11 mouse cellular contexts compared by ENCODE assay signal in genomic region chr1:119209607-119210007, GRCm38 (mm10).
A peak's percentile ranks its signal among the peaks of the same experiment; 100 is the strongest.
DNase-seq lines count a peak whose midpoint lies in the region; ATAC-seq and TF ChIP-seq lines count a peak whose summit lies in the region.
"Had no signal": no experiment of that assay in that cellular context is flagged by ENCODE, and none has a peak within 500 bp of the region (broad histone marks: within the 10 kb centered on the region; RNA-seq: fewer than 3 reads in every experiment).

No protein-coding gene starts in this region.

- peak; percentile 41; the same call in 1 of the 2 replicates for ATAC-seq in lung, embryonic 14.5 days (ENCODE audit: insufficient read depth)
- no peak for ATAC-seq in hindbrain, embryonic 12.5 days (ENCODE audit: low FRiP score)

- H3K4me2 ChIP-seq in lung, embryonic 14.5 days = no peak overlapping the region
- no peak overlapping the region for H3K4me2 ChIP-seq in hindbrain, embryonic 12.5 days (replicated peaks)
- H3K4me2 ChIP-seq: hindbrain, embryonic 13.5 days had no signal

- peaks cover 9% of the 10 kb centered on the region for H3K27me3 ChIP-seq in heart, embryonic 10.5 days (ENCODE audit: insufficient read depth, poor library complexity, severe bottlenecking)
- no peaks in the 10 kb centered on the region for H3K27me3 ChIP-seq in lung, embryonic 14.5 days (ENCODE audit: insufficient read depth, low read length)
- H3K27me3 ChIP-seq in hindbrain, embryonic 12.5 days = no peaks in the 10 kb centered on the region
- H3K27me3 ChIP-seq: hindbrain, embryonic 13.5 days had no signal

- WGBS in heart, embryonic 10.5 days = 49% methylated on average over 7 of the region's 7 CpGs
- WGBS in lung, embryonic 14.5 days = 37% methylated on average over 7 of the region's 7 CpGs
- WGBS in hindbrain, embryonic 12.5 days = 56% methylated on average over 7 of the region's 7 CpGs

- no peak overlapping the region for H3K27ac ChIP-seq in heart, embryonic 10.5 days
- no peak overlapping the region for H3K27ac ChIP-seq in lung, embryonic 14.5 days (ENCODE audit: low read depth)
- H3K27ac ChIP-seq in hindbrain, embryonic 12.5 days = no peak overlapping the region
- H3K27ac ChIP-seq: hindbrain, embryonic 13.5 days had no signal

- intact Hi-C loops in heart, postnatal 36 days (cut with DNase I) = loop anchor here (5.0 kb wide), 1 partner anchor 112 kb away; no protein-coding TSS in a partner anchor

- no peaks in the 10 kb centered on the region for H3K9me3 ChIP-seq in heart, embryonic 10.5 days
- no peaks in the 10 kb centered on the region for H3K9me3 ChIP-seq in lung, embryonic 14.5 days (ENCODE audit: low read depth, low read length)
- no peaks in the 10 kb centered on the region for H3K9me3 ChIP-seq in hindbrain, embryonic 12.5 days (replicated peaks)
- H3K9me3 ChIP-seq: hindbrain, embryonic 13.5 days had no signal

- no peak overlapping the region for H3K4me3 ChIP-seq in heart, embryonic 10.5 days
- no peak overlapping the region for H3K4me3 ChIP-seq in lung, embryonic 14.5 days (ENCODE audit: low read depth, low read length)
- H3K4me3 ChIP-seq in hindbrain, embryonic 12.5 days = no peak overlapping the region
- H3K4me3 ChIP-seq: hindbrain, embryonic 13.5 days had no signal

- H3K4me1 ChIP-seq in heart, embryonic 10.5 days = peaks cover 14% of the 10 kb centered on the region
- H3K4me1 ChIP-seq in lung, embryonic 14.5 days (ENCODE audit: insufficient read depth) = no peaks in the 10 kb centered on the region
- no peaks in the 10 kb centered on the region for H3K4me1 ChIP-seq in hindbrain, embryonic 12.5 days
- H3K4me1 ChIP-seq: hindbrain, embryonic 13.5 days had no signal

- peak; percentile 98 for DNase-seq in heart, adult 11 months
- DNase-seq in heart, embryonic 10.5 days (ENCODE audit: low spot score) = no peak
- DNase-seq in adrenal gland, adult 2 months = peak; percentile 71
- peak; percentile 65 to 66 for DNase-seq in heart, postnatal 36 days
- peak; percentile 68 for DNase-seq in lung, embryonic 14.5 days
- DNase-seq in retina, embryonic 14.5 days (ENCODE audit: low spot score) = no peak
- no peak for DNase-seq in thymus, postnatal 0 days (ENCODE audit: low spot score)
- DNase-seq: B cell, adult 2 months; retina, postnatal 1 day had no signal

- peak; percentile 38 for TF ChIP-seq CTCF in lung, embryonic 14.5 days (IDR thresholded peaks at IDR 0.05; ENCODE audit: low read depth)

- no peaks in the 10 kb centered on the region for H3K36me3 ChIP-seq in heart, embryonic 10.5 days
- no peaks in the 10 kb centered on the region for H3K36me3 ChIP-seq in lung, embryonic 14.5 days (ENCODE audit: insufficient read depth)
- no peaks in the 10 kb centered on the region for H3K36me3 ChIP-seq in hindbrain, embryonic 12.5 days
- H3K36me3 ChIP-seq: hindbrain, embryonic 13.5 days had no signal

- H3K9ac ChIP-seq in lung, embryonic 14.5 days = no peak overlapping the region
- no peak overlapping the region for H3K9ac ChIP-seq in hindbrain, embryonic 12.5 days
- H3K9ac ChIP-seq: hindbrain, embryonic 13.5 days had no signal

Comparison
In these comparisons a context has a peak if more than half of its experiments do, and no peak if none do; other contexts are left out.
1. DNase-seq: peak in heart, adult 11 months (single experiment), adrenal gland, adult 2 months (single experiment), heart, postnatal 36 days (2 of 2) and lung, embryonic 14.5 days (single experiment); none in heart, embryonic 10.5 days (single experiment), retina, embryonic 14.5 days (single experiment) and thymus, postnatal 0 days (single experiment).